Mouse (Mus musculus) small intestine, adult 2 months (tissue): ENCODE data around the gene Syt16. TPM values are rescaled to one million over a fixed set of nuclear protein-coding genes. Genes with fewer than 3 reads are reported as not detected.
A peak's percentile ranks its signal among the peaks of the same experiment; 100 is the strongest.

ENCODE experiments used
- H3K27ac ChIP-seq: fragments of 200-500 bp; 2 replicates; pipeline ENCODE4 v1.5.1; 2012; ENCODE audit warnings: low read depth, low read length, control low read depth, inconsistent platforms; ENCODE audit not compliant: insufficient read depth
- H3K27me3 ChIP-seq: fragments of 200-500 bp; 2 replicates; pipeline ENCODE4 v1.6.1; 2012; ENCODE audit warnings: mild to moderate bottlenecking, moderate library complexity, low read length, inconsistent platforms; ENCODE audit not compliant: control insufficient read depth, insufficient read depth
- H3K36me3 ChIP-seq: fragments of 200-500 bp; 2 replicates; pipeline ENCODE4 v1.6.1; 2012; ENCODE audit warnings: mild to moderate bottlenecking, low read length, control low read depth, inconsistent platforms; ENCODE audit not compliant: control insufficient read depth, insufficient read depth
- H3K4me1 ChIP-seq: fragments of 200-500 bp; 2 replicates; pipeline ENCODE4 v1.6.1; 2012; ENCODE audit warnings: low read length, inconsistent platforms, mixed read lengths; ENCODE audit not compliant: control insufficient read depth, insufficient read depth, insufficient read length
- H3K4me3 ChIP-seq: fragments of 200-500 bp; 2 replicates; pipeline ENCODE4 v1.5.1; 2012; ENCODE audit warnings: low read depth, mild to moderate bottlenecking, control low read depth, inconsistent platforms, low read length, moderate library complexity
- CTCF ChIP-seq: fragments of 200-500 bp; IDR thresholded peaks from 2 replicates; pipeline ENCODE4 v1.5.1; 2012; ENCODE audit warnings: low read depth, mild to moderate bottlenecking, control low read depth, inconsistent platforms, low read length, moderate library complexity, mixed read lengths; ENCODE audit not compliant: insufficient replicate concordance, insufficient read length; ENCODE audit errors: extremely low read depth
- POLR2A ChIP-seq: fragments of 200-500 bp; IDR thresholded peaks from 2 replicates; pipeline ENCODE4 v1.6.1; 2012; ENCODE audit warnings: low read depth, mild to moderate bottlenecking, control low read depth, inconsistent platforms, low read length, moderate library complexity
- whole genome bisulfite sequencing: fragments of 180-500 bp; shearing (Covaris S2); methylation state at CpG from one replicate; pipeline ENCODE4 v1.1.7; 2018; 5-methylcytosine and 5-hydroxymethylcytosine counted together
- polyA plus RNA-seq: library from polyadenylated mRNA; depleted of rRNA; stranded (reverse); fragments of >200 nt; gene quantifications from 2 replicates; pipeline ENCODE4 v1.2.3, GENCODE M21; 2012

Gene Syt16
- polyA plus RNA-seq, 1 experiment: not detected

DNA sequence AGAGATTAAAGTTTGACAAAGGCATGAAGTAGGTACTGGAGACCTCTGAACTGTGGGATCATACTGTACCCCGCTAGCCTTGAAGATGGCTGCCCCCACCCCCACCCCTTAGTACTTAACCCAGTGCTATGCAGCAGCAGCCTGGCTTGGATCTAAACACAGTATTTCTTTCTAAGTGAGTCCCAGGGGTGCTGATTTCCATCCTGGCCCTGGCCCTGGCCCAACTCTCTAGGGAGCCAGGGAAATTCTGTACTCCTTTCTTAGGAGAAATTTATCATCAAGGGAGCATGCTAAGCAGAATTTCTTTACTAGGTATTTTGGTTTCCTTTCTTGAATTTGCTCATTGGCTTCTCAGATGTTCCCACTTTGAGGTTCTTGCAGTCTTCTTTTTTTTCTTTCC is 285.4 kb downstream of the Syt16 start:
- TF ChIP-seq POLR2A: no peak
- no peak for TF ChIP-seq CTCF
- Histone ChIP-seq H3K36me3 (no peaks in the 10 kb centered on the region), H3K27ac (no peak overlapping the region), H3K4me3 (no peak overlapping the region), H3K4me1 (no peaks in the 10 kb centered on the region), H3K27me3 (peaks cover 20% of the 10 kb centered on the region)
- WGBS: 57% methylated on average over 1 of the region's 1 CpGs

GRCm38 (mm10) chr12:74284020-74284684 is 286.7 kb downstream of the Syt16 start:
- 3% methylated on average over 49 of the region's 49 CpGs for WGBS
- H3K36me3 ChIP-seq: no peaks in the 10 kb centered on the region
- peak overlapping the region; percentile 16; the same call in 1 of the 2 replicates for H3K4me3 ChIP-seq
- H3K4me1 ChIP-seq: no peaks in the 10 kb centered on the region
- peaks cover 20% of the 10 kb centered on the region for H3K27me3 ChIP-seq
- H3K27ac ChIP-seq: no peak overlapping the region
- TF ChIP-seq POLR2A: no peak

- TF ChIP-seq POLR2A (no peak), CTCF (no peak)
- Histone ChIP-seq H3K4me3 (no peak overlapping the region), H3K4me1 (no peaks in the 10 kb centered on the region), H3K27ac (no peak overlapping the region), H3K36me3 (no peaks in the 10 kb centered on the region), H3K27me3 (peaks cover 20% of the 10 kb centered on the region)
- WGBS: 11% methylated on average over 11 of the region's 11 CpGs
Measured at GRCm38 (mm10) chr12:74284685-74285054, 287.2 kb downstream of the Syt16 start.

DNA sequence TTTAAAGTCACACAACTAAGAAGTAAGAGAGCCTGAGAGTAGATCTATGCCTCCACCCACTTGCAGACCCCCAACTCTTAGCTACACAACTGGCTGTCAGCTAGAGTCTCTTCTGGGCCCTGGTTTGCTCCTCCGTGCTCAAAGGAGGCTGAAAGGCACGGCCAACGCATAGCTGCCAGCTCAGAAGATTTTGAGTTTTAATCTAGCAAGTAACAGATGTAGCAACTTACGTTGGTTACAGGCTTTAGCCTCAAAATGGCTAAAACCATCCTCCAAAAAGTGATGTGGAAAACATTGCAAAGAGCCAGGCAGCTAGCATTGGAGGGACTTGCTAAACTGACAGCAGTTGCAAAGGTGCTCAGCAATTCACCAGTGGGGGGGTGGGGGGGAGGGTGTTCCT is 293.5 kb downstream of the Syt16 start:
- Histone ChIP-seq H3K27ac (no peak overlapping the region), H3K36me3 (no peaks in the 10 kb centered on the region), H3K4me3 (no peak overlapping the region), H3K27me3 (no peaks in the 10 kb centered on the region), H3K4me1 (no peaks in the 10 kb centered on the region)
- TF ChIP-seq POLR2A: no peak
- no peak for TF ChIP-seq CTCF
- WGBS: 86% methylated on average over 4 of the region's 4 CpGs

DNA sequence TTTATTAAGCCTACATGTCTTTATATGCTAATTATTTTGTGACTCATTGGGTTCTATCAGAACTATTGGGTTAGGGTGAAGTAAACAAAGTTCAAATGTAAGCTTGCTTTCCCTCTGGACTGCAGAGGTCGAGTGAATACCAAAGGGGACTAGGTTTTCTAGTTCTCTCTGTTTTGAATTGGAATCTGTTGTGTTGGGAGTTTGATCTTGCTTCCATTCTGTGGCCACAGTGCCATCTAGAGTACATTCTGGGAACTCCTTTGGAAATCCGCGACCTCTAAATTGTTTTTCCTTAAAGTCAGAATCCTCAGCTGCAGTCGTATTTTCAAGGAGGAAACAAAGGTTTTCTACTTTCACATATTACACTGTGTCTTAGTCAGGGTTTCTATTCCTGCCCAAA is 296.2 kb downstream of the Syt16 start:
- WGBS: 3% methylated on average over 4 of the region's 4 CpGs
- no peaks in the 10 kb centered on the region for H3K4me1 ChIP-seq
- no peak overlapping the region for H3K27ac ChIP-seq
- no peak overlapping the region for H3K4me3 ChIP-seq
- no peaks in the 10 kb centered on the region for H3K27me3 ChIP-seq
- H3K36me3 ChIP-seq: no peaks in the 10 kb centered on the region
- TF ChIP-seq CTCF: no peak
- no peak for TF ChIP-seq POLR2A

DNA sequence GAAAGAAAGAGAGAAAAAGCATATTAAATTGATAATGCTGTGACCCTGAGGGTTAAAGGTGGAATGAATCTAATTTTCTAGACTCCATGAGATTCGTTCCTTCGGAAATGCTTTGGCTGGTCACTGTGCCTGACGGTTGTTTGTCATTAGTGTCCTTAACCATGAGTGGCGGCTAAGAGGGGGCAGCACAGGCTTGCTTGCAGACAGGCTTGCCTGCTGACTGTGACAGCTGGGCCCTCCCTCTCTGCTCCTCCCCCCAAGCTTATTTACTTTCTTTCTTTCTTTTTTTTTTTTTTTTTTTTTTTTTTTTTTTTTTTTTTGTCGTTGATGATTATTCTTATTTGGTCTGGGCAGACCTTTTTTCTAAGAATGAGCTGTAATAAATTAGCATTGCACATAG is 298.9 kb downstream of the Syt16 start:
- WGBS: 50% methylated on average over 5 of the region's 5 CpGs
- H3K4me3 ChIP-seq: no peak overlapping the region
- H3K4me1 ChIP-seq: no peaks in the 10 kb centered on the region
- TF ChIP-seq CTCF (no peak), POLR2A (no peak)
- no peaks in the 10 kb centered on the region for H3K27me3 ChIP-seq
- no peaks in the 10 kb centered on the region for H3K36me3 ChIP-seq
- no peak overlapping the region for H3K27ac ChIP-seq

GRCm38 (mm10) chr12:74301559-74301958 is 304.1 kb downstream of the Syt16 start:
- 81% methylated on average over 6 of the region's 6 CpGs for WGBS
- no peak for TF ChIP-seq POLR2A
- TF ChIP-seq CTCF: no peak
- no peak overlapping the region for H3K4me3 ChIP-seq
- no peaks in the 10 kb centered on the region for H3K27me3 ChIP-seq
- H3K27ac ChIP-seq: no peak overlapping the region
- H3K4me1 ChIP-seq: no peaks in the 10 kb centered on the region
- no peaks in the 10 kb centered on the region for H3K36me3 ChIP-seq
